Mouse (Mus musculus) 3T3-L1 (cell line): ENCODE measurements around the gene Msl2.

Experiments used
- DNase-seq: peaks from one replicate; pipeline ENCODE4 v3.0.0-alpha.2; 2015; ENCODE audit warnings: low read depth, low spot score

The Msl2 gene

DNA sequence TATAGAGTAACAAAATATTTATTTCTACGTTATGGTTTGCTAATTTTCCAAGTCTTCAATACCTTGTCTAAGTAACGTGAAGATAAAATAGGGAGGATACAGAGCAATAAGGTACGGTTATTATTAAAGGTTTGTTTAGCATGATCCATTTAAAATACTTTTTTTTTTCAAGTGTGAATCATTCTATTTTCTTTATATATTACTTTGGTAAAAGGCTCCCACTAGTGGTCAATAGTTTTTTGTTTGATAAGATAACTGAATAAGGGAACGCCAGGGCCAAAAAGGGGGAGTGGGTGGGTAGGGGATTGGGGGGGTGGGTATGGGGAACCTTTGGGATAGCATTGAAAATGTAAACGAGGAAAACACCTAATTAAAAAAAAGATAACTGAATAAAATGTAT, 79.0 kb downstream of the Msl2 start:
- DNase-seq, result peak; percentile 7
